Mouse (Mus musculus) olfactory bulb, adult 2 months (tissue): ENCODE data around the gene Snrpf.

Source experiments
- CTCF ChIP-seq: fragments of 200-500 bp; IDR thresholded peaks from 2 replicates; pipeline ENCODE4 v1.5.1; 2012; ENCODE audit warnings: low read depth, mild to moderate bottlenecking, low read length, moderate library complexity; ENCODE audit not compliant: insufficient read depth
- POLR2A ChIP-seq: fragments of 200-500 bp; IDR thresholded peaks from 2 replicates; pipeline ENCODE4 v1.6.1; 2012; ENCODE audit warnings: mild to moderate bottlenecking, low read depth, low read length, moderate library complexity; ENCODE audit not compliant: insufficient read depth

- TF ChIP-seq CTCF (0 out of 2 replicates have a peak, but pooled peaks have one; percentile 20), POLR2A (no peak)
These were observed 49.6 kb downstream of the Snrpf start, which contains the start of gene Amdhd1 for GRCm38 (mm10) chr10:93539775-93540430.
